Mouse (Mus musculus) thymus, postnatal 4 days (tissue): ENCODE measurements at regions not wholly inside any gene's neighbourhood (a gene's known extent, or its start where the extent isn't known, plus 50 kb on each side); places are given as distances from the start of the nearest gene placed in this dataset.

Experiments used
- DNase-seq: peaks from one replicate; pipeline ENCODE4 v3.0.0; 2021

GRCm38 (mm10) chrX:163812431-163812830 lies 51.3 kb upstream of the Rnf138rt1 start:
- no peak for DNase-seq

- DNase-seq: no peak
These were observed 53.7 kb upstream of the Rnf138rt1 start for GRCm38 (mm10) chrX:163814806-163815205.

- DNase-seq: no peak
These were observed 61.2 kb upstream of the Rnf138rt1 start for GRCm38 (mm10) chrX:163822298-163822697.

- DNase-seq: peak; percentile 27
These were observed 66.3 kb upstream of the Rnf138rt1 start for GRCm38 (mm10) chrX:163827461-163827860.

GRCm38 (mm10) chrX:163845408-163845807 lies 63.4 kb upstream of the Ap1s2 start:
- no peak for DNase-seq

GRCm38 (mm10) chrX:163846890-163847289 lies 61.9 kb upstream of the Ap1s2 start:
- no peak for DNase-seq

GRCm38 (mm10) chrX:163847651-163848050 lies 61.2 kb upstream of the Ap1s2 start:
- DNase-seq: no peak

- no peak for DNase-seq
These were observed 60.2 kb upstream of the Ap1s2 start for GRCm38 (mm10) chrX:163848510-163849199.

- no peak for DNase-seq
These were observed 57.8 kb upstream of the Ap1s2 start for GRCm38 (mm10) chrX:163850915-163851599.

GRCm38 (mm10) chrX:163858494-163858893 lies 50.3 kb upstream of the Ap1s2 start:
- no peak for DNase-seq
